Mouse (Mus musculus) testis, adult 2 months (tissue): ENCODE measurements at regions not wholly inside any gene's neighbourhood (a gene's known extent, or its start where the extent isn't known, plus 50 kb on each side); places are given as distances from the start of the nearest gene placed in this dataset.

Source experiments
- H3K27ac ChIP-seq: fragments of 200-500 bp; 2 replicates; pipeline ENCODE4 v1.5.1; 2012; ENCODE audit warnings: low read depth, low read length; ENCODE audit not compliant: control insufficient read depth, insufficient read depth
- H3K27me3 ChIP-seq: fragments of 200-500 bp; 2 replicates; pipeline ENCODE4 v1.6.1; 2012; ENCODE audit warnings: mild to moderate bottlenecking, low read length, moderate library complexity; ENCODE audit not compliant: control insufficient read depth, insufficient read depth
- H3K36me3 ChIP-seq: fragments of 200-500 bp; 2 replicates; pipeline ENCODE4 v1.6.1; 2012; ENCODE audit warnings: mild to moderate bottlenecking, low read length; ENCODE audit not compliant: control insufficient read depth, insufficient read depth
- H3K4me1 ChIP-seq: fragments of 200-500 bp; 2 replicates; pipeline ENCODE4 v1.6.1; 2012; ENCODE audit warnings: low read length; ENCODE audit not compliant: control insufficient read depth, insufficient read depth
- H3K4me3 ChIP-seq: fragments of 200-500 bp; 2 replicates; pipeline ENCODE4 v1.5.1; 2012; ENCODE audit warnings: low read depth, mild to moderate bottlenecking, low read length, moderate library complexity, mixed read lengths; ENCODE audit not compliant: control insufficient read depth
- CTCF ChIP-seq: fragments of 200-500 bp; IDR thresholded peaks from 2 replicates; pipeline ENCODE4 v1.5.1; 2012; ENCODE audit warnings: low read depth, mild to moderate bottlenecking, inconsistent platforms, low read length, moderate library complexity; ENCODE audit not compliant: control insufficient read depth, insufficient read depth, insufficient replicate concordance
- POLR2A ChIP-seq: fragments of 200-500 bp; IDR thresholded peaks from 2 replicates; pipeline ENCODE4 v1.6.1; 2012; ENCODE audit warnings: low read depth, mild to moderate bottlenecking, inconsistent platforms, low read length, moderate library complexity; ENCODE audit not compliant: control insufficient read depth

DNA sequence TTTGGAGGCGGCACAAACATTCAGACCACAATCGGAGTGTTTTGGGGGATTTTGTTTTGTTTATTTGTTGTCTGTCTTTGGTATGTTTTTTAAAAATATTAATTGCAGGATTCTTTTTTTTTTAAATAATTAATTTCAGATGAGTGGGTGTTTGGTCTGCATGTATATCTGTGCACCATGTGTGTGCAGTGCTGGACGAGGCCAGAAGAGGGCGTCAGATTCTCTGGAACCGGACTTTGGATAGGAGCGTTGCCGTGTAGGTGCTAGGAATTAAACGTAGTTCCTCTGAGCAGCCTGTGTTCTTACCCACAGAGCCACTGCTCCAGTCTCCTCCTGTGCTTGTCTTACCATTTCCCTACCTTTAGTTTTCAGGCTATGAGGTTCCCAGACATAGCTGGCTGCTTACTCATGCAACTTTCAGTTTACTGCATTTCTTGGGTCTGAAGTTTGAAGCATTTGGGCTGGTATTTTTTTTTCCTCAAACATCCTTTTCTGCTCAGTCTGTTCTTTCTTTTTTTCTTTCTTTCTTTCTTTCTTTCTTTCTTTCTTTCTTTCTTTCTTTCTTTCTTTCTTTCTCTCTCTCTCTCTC is 95.4 kb upstream of the Arhgap5 start:
- no peak overlapping the region for H3K4me3 ChIP-seq
- H3K27me3 ChIP-seq = no peaks in the 10 kb centered on the region
- H3K27ac ChIP-seq = no peak overlapping the region
- H3K36me3 ChIP-seq = no peaks in the 10 kb centered on the region
- TF ChIP-seq CTCF (peak; percentile 68; the same call in 1 of the 2 replicates), POLR2A (no peak)
- H3K4me1 ChIP-seq = peaks cover 3% of the 10 kb centered on the region; the same call in 1 of the 2 replicates

DNA sequence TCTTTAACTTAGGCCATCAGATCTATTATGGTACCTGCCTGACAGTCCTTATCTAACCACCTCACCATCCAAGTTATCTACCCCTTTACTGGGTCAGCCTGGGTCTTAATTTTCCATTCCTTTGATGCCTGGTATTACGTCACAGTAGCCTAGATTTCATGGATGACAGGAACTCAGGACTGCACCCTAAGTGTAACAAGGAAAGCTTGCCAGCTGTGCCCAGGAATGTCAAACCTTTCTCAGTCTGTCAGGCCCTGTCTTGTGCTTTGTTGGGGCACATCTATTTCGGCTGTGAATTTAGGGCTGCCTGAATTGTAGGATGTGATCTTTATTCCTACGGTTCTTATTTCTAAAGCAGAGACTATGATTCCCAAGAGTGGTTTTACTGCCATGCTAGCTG is 94.6 kb upstream of the Arhgap5 start:
- no peaks in the 10 kb centered on the region for H3K36me3 ChIP-seq
- H3K27me3 ChIP-seq = no peaks in the 10 kb centered on the region
- H3K27ac ChIP-seq = no peak overlapping the region
- no peak overlapping the region for H3K4me3 ChIP-seq
- peaks cover 3% of the 10 kb centered on the region; the same call in 1 of the 2 replicates for H3K4me1 ChIP-seq
- TF ChIP-seq POLR2A (no peak), CTCF (no peak)

DNA sequence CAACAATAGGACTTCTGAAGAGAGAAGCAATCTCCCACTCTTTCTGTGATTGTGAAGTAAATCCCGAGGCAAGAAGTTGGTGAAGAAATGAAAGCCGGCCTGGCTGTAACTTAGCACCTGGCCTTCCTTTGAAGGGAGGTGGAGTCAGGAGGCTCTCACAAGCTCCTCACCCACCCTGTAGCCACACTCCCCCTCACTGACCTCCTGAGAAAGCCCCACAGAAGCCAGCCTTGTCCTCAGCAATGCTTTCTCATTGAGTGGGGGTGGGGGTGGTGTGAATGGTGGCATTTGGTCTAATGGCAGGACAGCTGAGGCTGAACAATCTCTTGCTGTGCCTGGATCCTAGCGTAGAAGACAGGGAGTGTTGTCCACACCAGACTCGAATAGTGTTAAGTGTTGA is 91.6 kb upstream of the Arhgap5 start:
- Histone ChIP-seq H3K27ac (no peak overlapping the region), H3K4me3 (no peak overlapping the region), H3K27me3 (no peaks in the 10 kb centered on the region), H3K36me3 (no peaks in the 10 kb centered on the region), H3K4me1 (peaks cover 3% of the 10 kb centered on the region; the same call in 1 of the 2 replicates)
- TF ChIP-seq CTCF (no peak), POLR2A (no peak)

DNA sequence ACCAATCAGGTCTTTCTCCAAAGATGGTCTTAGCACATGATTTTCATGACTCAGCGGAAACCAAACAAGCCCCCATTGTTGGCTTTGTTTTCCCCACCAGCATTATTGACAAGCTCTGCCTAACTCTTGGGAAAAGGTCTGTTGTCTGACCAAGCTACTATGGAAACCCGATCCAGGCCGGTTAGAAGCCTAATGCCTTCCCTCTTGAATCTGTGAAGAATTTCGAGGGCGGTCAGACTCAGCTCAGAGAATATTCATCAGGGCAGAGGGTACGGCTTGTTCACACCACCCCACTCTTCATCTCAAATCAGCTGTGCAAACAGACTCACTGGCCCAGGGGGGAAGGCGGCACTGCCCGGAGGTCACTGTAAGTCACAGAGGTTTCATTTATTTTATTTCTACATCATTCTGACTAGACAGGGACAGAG is 90.7 kb upstream of the Arhgap5 start:
- no peak for TF ChIP-seq POLR2A
- TF ChIP-seq CTCF = no peak
- Histone ChIP-seq H3K4me3 (no peak overlapping the region), H3K4me1 (no peaks in the 10 kb centered on the region), H3K27me3 (no peaks in the 10 kb centered on the region), H3K36me3 (no peaks in the 10 kb centered on the region), H3K27ac (no peak overlapping the region)

DNA sequence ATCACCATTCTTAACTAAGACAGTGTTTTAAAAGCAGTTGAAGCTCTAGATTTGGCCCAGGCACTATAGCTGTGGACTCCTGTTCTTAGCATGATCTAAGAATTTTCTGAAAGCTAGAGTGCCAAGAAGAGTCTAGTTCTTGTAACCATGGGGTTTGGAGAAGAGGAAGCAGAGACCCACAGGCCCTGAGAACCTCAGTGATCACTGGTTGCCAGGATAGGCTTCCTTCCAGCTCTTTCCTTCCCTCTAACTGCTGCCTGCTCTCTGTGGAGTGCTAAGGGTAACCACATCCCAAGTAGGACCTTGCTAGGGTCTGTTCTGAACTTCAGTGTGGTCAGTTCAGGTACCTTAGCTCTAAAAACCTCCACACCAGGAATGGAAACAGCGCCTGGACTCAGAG is 81.0 kb upstream of the Arhgap5 start:
- TF ChIP-seq CTCF (no peak), POLR2A (no peak)
- Histone ChIP-seq H3K4me3 (no peak overlapping the region), H3K36me3 (no peaks in the 10 kb centered on the region), H3K4me1 (no peaks in the 10 kb centered on the region), H3K27me3 (no peaks in the 10 kb centered on the region), H3K27ac (no peak overlapping the region)

DNA sequence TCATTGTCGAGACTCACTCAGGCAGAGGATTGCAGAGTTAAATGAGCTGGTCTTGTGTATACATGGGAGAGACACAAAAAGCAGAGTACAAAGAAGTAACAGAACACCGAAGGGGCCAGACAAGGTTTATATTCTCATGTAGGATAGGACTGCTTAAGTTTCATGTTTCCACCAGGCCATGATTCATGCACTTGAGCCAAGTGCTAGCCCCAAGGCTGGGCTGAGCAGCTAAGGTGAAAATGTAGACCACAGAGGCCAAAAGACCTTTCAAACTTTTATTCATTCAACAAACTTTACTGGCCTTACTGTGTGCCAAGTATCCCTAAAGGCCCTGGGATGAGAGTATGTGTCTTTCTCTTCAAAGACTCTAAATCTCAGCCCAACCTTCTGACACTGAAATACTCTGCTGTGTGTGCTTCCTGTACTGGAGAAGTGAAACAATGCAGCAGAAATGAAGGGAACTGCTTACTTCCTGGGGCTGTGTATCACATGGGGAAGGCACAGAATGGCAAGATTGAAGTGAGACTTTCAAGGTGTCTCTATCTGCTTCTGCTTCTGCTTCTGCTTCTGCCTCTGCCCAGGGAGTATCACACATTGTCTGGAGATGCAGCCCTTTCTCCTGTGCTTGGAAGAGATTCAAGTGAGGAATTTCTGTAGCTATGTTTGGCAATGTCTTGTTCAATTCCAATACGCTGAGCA is 79.3 kb upstream of the Arhgap5 start:
- Histone ChIP-seq H3K27me3 (no peaks in the 10 kb centered on the region), H3K27ac (no peak overlapping the region), H3K4me1 (no peaks in the 10 kb centered on the region), H3K36me3 (no peaks in the 10 kb centered on the region), H3K4me3 (no peak overlapping the region)
- TF ChIP-seq POLR2A (no peak), CTCF (no peak)

DNA sequence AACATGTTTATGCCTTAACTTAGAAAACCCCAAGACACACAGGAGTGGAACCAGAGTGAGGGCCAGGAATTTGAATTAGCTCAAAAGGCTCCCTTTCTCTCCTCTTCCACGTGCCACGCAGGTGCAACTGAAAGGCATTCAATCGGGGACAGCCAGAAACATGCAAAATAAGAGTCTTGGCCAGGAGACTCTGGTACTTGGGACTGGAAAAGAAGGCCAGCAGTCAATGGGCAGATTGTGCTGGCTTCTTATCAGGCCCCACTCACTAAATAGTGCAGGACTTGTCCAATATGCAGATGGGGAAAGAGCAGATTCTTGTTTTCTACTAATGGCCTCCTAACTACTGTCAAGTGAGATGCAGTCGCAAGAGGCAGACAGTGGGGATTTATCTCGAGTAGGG is 73.8 kb upstream of the Arhgap5 start:
- H3K4me1 ChIP-seq = no peaks in the 10 kb centered on the region
- no peaks in the 10 kb centered on the region for H3K36me3 ChIP-seq
- no peak overlapping the region for H3K4me3 ChIP-seq
- no peak overlapping the region for H3K27ac ChIP-seq
- TF ChIP-seq CTCF (no peak), POLR2A (no peak)
- no peaks in the 10 kb centered on the region for H3K27me3 ChIP-seq

DNA sequence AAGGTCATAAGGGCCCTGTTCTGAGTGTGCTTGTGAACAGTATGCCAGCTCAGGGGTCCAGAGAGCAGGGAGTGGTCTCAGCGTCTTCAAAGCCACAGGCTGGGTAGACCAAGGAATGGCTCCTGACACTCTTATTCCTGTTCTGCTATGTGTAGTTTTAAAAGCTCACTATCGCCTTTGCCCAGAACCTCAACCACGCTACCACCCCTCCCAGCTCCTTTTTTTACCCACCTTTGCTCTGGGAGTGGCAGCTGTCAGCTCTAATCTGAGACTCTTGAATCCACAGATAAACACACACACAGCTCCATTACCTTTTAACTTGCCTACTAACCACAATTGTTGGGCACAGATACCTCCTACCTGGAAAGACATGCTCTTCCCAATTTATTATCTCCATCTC is 71.8 kb upstream of the Arhgap5 start:
- Histone ChIP-seq H3K27me3 (no peaks in the 10 kb centered on the region), H3K27ac (no peak overlapping the region), H3K4me1 (peaks cover 2% of the 10 kb centered on the region), H3K4me3 (no peak overlapping the region), H3K36me3 (no peaks in the 10 kb centered on the region)
- no peak for TF ChIP-seq POLR2A
- no peak for TF ChIP-seq CTCF
